Mouse (Mus musculus) ES-Bruce4 (cell line): ENCODE measurements around the gene 4930452B06Rik.

ENCODE experiments used
- CTCF ChIP-seq: IDR thresholded peaks from one replicate; pipeline ENCODE4 v1.8.1; 2011; ENCODE audit warnings: low read depth, low read length
- EP300 ChIP-seq: IDR thresholded peaks from 2 replicates; pipeline ENCODE4 v1.6.1; 2011; ENCODE audit warnings: low read depth, low read length; ENCODE audit not compliant: insufficient read depth

GRCm38 (mm10) chr14:8615636-8616035, 50.4 kb downstream of the 4930452B06Rik start:
- TF ChIP-seq EP300 (no peak), CTCF (no peak)
